Mouse (Mus musculus): Measurements from ENCODE around the gene Nvl.

GRCm38 (mm10) chr1:181084021-181084420 is 60.0 kb downstream of the Nvl start:
- TF ChIP-seq CTCF (IDR thresholded peaks at IDR 0.05; ENCODE audit: extremely low read depth, insufficient read depth, insufficient read length, insufficient replicate concordance) (no peak), POLR2A (IDR thresholded peaks at IDR 0.05; ENCODE audit: low read depth, low read length) (no peak)

Data from spleen, adult 2 months (tissue).